Mouse (Mus musculus): ENCODE results near the gene AW822073. TPM values are rescaled to one million over a fixed set of nuclear protein-coding genes. Genes with fewer than 3 reads are reported as not detected.
"Not testable (repeated sequence)": the region's sequence is repeated elsewhere in the genome, so short reads cannot be mapped to it uniquely, and the experiment has no call there.

The AW822073 gene
- not detected in 2 replicates for polyA plus RNA-seq (2015; fragmentation: Nextera tagmentation; extraction: Ambion mirVana)

GRCm38 (mm10) chr10:58224827-58225785 is at the start of gene AW822073:
Gene AW822073 (minus strand): TSS chr10:58224930.
- not testable (repeated sequence) for ATAC-seq (ENCODE audit: low read depth)

GRCm38 (mm10) chr10:58258466-58258865 is 33.7 kb upstream of the AW822073 start:
- ATAC-seq (ENCODE audit: low read depth) (no peak), DNase-seq (no peak)
- H3K4me3 ChIP-seq (replicated peaks): no peak overlapping the region
- 69% methylated on average over 5 of the region's 5 CpGs for WGBS (ENCODE audit: insufficient replicate concordance)
- peaks cover 14% of the 10 kb centered on the region; the same call in 1 of the 2 replicates for H3K36me3 ChIP-seq
- H3K27me3 ChIP-seq: no peaks in the 10 kb centered on the region
- peaks cover 23% of the 10 kb centered on the region for H3K4me1 ChIP-seq (replicated peaks)
- no peak overlapping the region for H3K4me2 ChIP-seq
- no peak overlapping the region for H3K9ac ChIP-seq
- no peak overlapping the region for H3K27ac ChIP-seq
- H3K9me3 ChIP-seq (replicated peaks): no peaks in the 10 kb centered on the region

More at GRCm38 (mm10) chr10:58224827-58225785, at the start of gene AW822073:
- not testable (repeated sequence) for DNase-seq; H3K4me2 ChIP-seq; H3K27me3 ChIP-seq; H3K4me3 ChIP-seq (replicated peaks); H3K36me3 ChIP-seq; H3K27ac ChIP-seq; H3K9ac ChIP-seq; H3K4me1 ChIP-seq (replicated peaks)
- WGBS (ENCODE audit: insufficient replicate concordance): 65% methylated on average over 18 of the region's 18 CpGs
- 0 out of 2 replicates have a peak, but pooled peaks cover 10% of the 10 kb centered on the region for H3K9me3 ChIP-seq (replicated peaks)

GRCm38 (mm10) chr10:58255954-58256353 is 31.2 kb upstream of the AW822073 start:
- Histone ChIP-seq H3K4me1 (replicated peaks) (peaks cover 23% of the 10 kb centered on the region), H3K36me3 (peaks cover 3% of the 10 kb centered on the region; the same call in 1 of the 2 replicates), H3K4me2 (peak overlapping the region; percentile 85), H3K9ac (peak overlapping the region; percentile 83), H3K9me3 (replicated peaks) (no peaks in the 10 kb centered on the region), H3K4me3 (replicated peaks) (peak overlapping the region; percentile 92), H3K27me3 (no peaks in the 10 kb centered on the region), H3K27ac (no peak overlapping the region)
- ATAC-seq (ENCODE audit: low read depth): no peak
- DNase-seq: no peak
- WGBS (ENCODE audit: insufficient replicate concordance): under 1% methylated on average over 4 of the region's 4 CpGs

- Histone ChIP-seq H3K27ac (peak within 1 kb of the TSS; percentile 66), H3K9me3 (replicated peaks) (no peaks in the 10 kb centered on the region), H3K9ac (peak within 1 kb of the TSS; percentile 83), H3K36me3 (peaks cover 3% of the 10 kb centered on the region; the same call in 1 of the 2 replicates), H3K4me2 (peak within 1 kb of the TSS; percentile 85), H3K4me3 (replicated peaks) (peak within 1 kb of the TSS; percentile 92), H3K27me3 (no peaks in the 10 kb centered on the region), H3K4me1 (replicated peaks) (peaks cover 23% of the 10 kb centered on the region)
- ATAC-seq (ENCODE audit: low read depth) (peak; percentile 99), DNase-seq (peak; percentile 88)
- WGBS (ENCODE audit: insufficient replicate concordance): under 1% methylated on average over 57 of the region's 58 CpGs
Observed at GRCm38 (mm10) chr10:58255213-58255892, 30.6 kb upstream of the AW822073 start, which contains the start of gene Gcc2. Gene Gcc2 (plus strand): TSS chr10:58255497.

GRCm38 (mm10) chr10:58254635-58255175 is 30.0 kb upstream of the AW822073 start:
- 18% methylated on average over 6 of the region's 6 CpGs for WGBS (ENCODE audit: insufficient replicate concordance)
- Histone ChIP-seq H3K27ac (no peak overlapping the region), H3K9me3 (replicated peaks) (no peaks in the 10 kb centered on the region), H3K9ac (peak overlapping the region; percentile 83), H3K27me3 (no peaks in the 10 kb centered on the region), H3K4me1 (replicated peaks) (peaks cover 23% of the 10 kb centered on the region), H3K4me2 (peak overlapping the region; percentile 85), H3K36me3 (peaks cover 3% of the 10 kb centered on the region; the same call in 1 of the 2 replicates), H3K4me3 (replicated peaks) (peak overlapping the region; percentile 92)
- no peak for ATAC-seq (ENCODE audit: low read depth)
- no peak for DNase-seq

GRCm38 (mm10) chr10:58249535-58249934 is 24.8 kb upstream of the AW822073 start:
- H3K4me3 ChIP-seq (replicated peaks): no peak overlapping the region
- no peak overlapping the region for H3K27ac ChIP-seq
- peaks cover 5% of the 10 kb centered on the region for H3K4me1 ChIP-seq (replicated peaks)
- ATAC-seq (ENCODE audit: low read depth) (no peak), DNase-seq (no peak)
- no peak overlapping the region for H3K4me2 ChIP-seq
- WGBS (ENCODE audit: insufficient replicate concordance): 18% methylated on average over 1 of the region's 1 CpGs
- no peaks in the 10 kb centered on the region for H3K9me3 ChIP-seq (replicated peaks)
- no peaks in the 10 kb centered on the region for H3K36me3 ChIP-seq
- H3K9ac ChIP-seq: no peak overlapping the region
- H3K27me3 ChIP-seq: no peaks in the 10 kb centered on the region

GRCm38 (mm10) chr10:58238984-58239740 is 14.4 kb upstream of the AW822073 start:
- ATAC-seq (ENCODE audit: low read depth): peak; percentile 57
- H3K36me3 ChIP-seq; H3K4me1 ChIP-seq (replicated peaks); H3K9ac ChIP-seq; DNase-seq; H3K4me2 ChIP-seq; H3K27ac ChIP-seq; H3K27me3 ChIP-seq; H3K4me3 ChIP-seq (replicated peaks): not testable (repeated sequence)
- peaks cover 11% of the 10 kb centered on the region for H3K9me3 ChIP-seq (replicated peaks)
- WGBS (ENCODE audit: insufficient replicate concordance): 53% methylated on average over 8 of the region's 8 CpGs

- DNase-seq (no peak), ATAC-seq (ENCODE audit: low read depth) (no peak)
- H3K4me3 ChIP-seq (replicated peaks): no peak within 1 kb of the TSS
- no peaks in the 10 kb centered on the region for H3K4me1 ChIP-seq (replicated peaks)
- 0 out of 2 replicates have a peak, but pooled peaks cover 2% of the 10 kb centered on the region for H3K36me3 ChIP-seq
- H3K27me3 ChIP-seq: no peaks in the 10 kb centered on the region
- peaks cover 22% of the 10 kb centered on the region for H3K9me3 ChIP-seq (replicated peaks)
- H3K4me2 ChIP-seq: no peak within 1 kb of the TSS
- H3K9ac ChIP-seq: no peak within 1 kb of the TSS
- WGBS (ENCODE audit: insufficient replicate concordance): 75% methylated on average over 10 of the region's 10 CpGs
- no peak within 1 kb of the TSS for H3K27ac ChIP-seq
Observed at GRCm38 (mm10) chr10:58236613-58237012, 11.9 kb upstream of the AW822073 start, which contains the start of gene Gm4981. Gene Gm4981 (minus strand): TSS chr10:58236701.

GRCm38 (mm10) chr10:58234985-58235384 is 10.3 kb upstream of the AW822073 start:
- not testable (repeated sequence) for H3K4me3 ChIP-seq (replicated peaks); H3K27ac ChIP-seq; H3K4me2 ChIP-seq; H3K4me1 ChIP-seq (replicated peaks); DNase-seq; H3K27me3 ChIP-seq; H3K36me3 ChIP-seq; ATAC-seq (ENCODE audit: low read depth); H3K9ac ChIP-seq
- 62% methylated on average over 4 of the region's 4 CpGs for WGBS (ENCODE audit: insufficient replicate concordance)
- peaks cover 26% of the 10 kb centered on the region for H3K9me3 ChIP-seq (replicated peaks)

- H3K4me1 ChIP-seq (replicated peaks); ATAC-seq (ENCODE audit: low read depth); H3K9ac ChIP-seq; H3K4me2 ChIP-seq; DNase-seq; H3K27me3 ChIP-seq; H3K4me3 ChIP-seq (replicated peaks); H3K36me3 ChIP-seq; H3K27ac ChIP-seq: not testable (repeated sequence)
- H3K9me3 ChIP-seq (replicated peaks): peaks cover 23% of the 10 kb centered on the region
Observed at GRCm38 (mm10) chr10:58233740-58234121, 9.0 kb upstream of the AW822073 start.
